Mouse (Mus musculus): ENCODE measurements around the gene Tom1. TPM values are rescaled to one million over a fixed set of nuclear protein-coding genes. Genes with fewer than 3 reads are reported as not detected.

The Tom1 gene
- polyA plus RNA-seq, 1 experiment from 2014 or later, result 44.9 TPM

DNA sequence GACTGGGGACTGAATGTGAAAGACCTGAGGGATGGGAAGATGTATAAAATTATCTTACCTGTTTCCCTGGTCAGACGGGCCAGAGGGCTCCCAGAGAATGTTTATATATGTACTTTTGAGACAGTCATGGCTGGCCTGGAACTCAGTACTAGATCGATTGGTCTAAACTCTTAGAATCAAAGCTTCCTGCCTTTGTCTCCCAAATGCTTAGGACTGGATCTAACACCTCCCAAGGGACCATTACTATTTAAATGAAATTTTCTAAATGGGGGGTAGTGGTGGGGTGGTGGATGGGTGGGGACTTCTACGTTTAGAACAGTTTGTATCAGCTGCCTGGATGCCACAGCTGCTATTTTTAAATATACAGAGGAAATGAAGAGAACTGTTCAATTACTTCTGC, 19.5 kb upstream of the Tom1 start:
- peaks cover under 1% of the 10 kb centered on the region for H3K36me3 ChIP-seq (ENCODE audit: control insufficient read depth, insufficient read depth, low read length)
- WGBS, result 65% methylated on average over 3 of the region's 3 CpGs
- H3K9me3 ChIP-seq (ENCODE audit: control insufficient read depth, low read length), result no peaks in the 10 kb centered on the region
- H3K9ac ChIP-seq (ENCODE audit: low read depth, low read length), result no peak overlapping the region
- ATAC-seq, result no peak
- no peak overlapping the region for H3K27ac ChIP-seq (ENCODE audit: low read length)
- no peak overlapping the region for H3K4me2 ChIP-seq (ENCODE audit: low read depth, low read length)
- no peaks in the 10 kb centered on the region for H3K4me1 ChIP-seq (ENCODE audit: control insufficient read depth, insufficient read depth, low read length)
- no peaks in the 10 kb centered on the region for H3K27me3 ChIP-seq (replicated peaks; ENCODE audit: control insufficient read depth, insufficient read depth, low read length)
- no peak overlapping the region for H3K4me3 ChIP-seq (ENCODE audit: low read length)

DNA sequence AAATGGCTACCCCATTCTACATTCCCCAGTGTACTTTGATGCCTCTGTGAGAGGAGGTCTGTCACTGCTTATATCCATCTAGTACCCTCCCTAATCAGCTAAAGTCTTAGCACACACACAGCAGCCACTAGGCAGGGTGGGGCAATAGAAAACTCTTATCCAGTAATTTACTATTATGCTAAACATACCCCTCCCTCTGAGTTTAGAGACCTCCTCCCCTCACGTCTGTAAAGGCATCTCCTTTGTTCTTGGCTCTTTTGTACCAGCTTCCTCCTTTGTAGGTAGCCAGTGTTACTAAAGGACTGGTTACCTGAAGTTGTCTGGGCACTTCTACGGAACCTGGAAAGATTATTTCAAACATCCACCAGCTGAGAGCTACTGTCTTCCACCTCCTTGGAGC, 17.5 kb upstream of the Tom1 start:
- Histone ChIP-seq H3K36me3 (ENCODE audit: control insufficient read depth, insufficient read depth, low read length) (no peaks in the 10 kb centered on the region), H3K4me3 (ENCODE audit: low read length) (no peak overlapping the region), H3K4me1 (ENCODE audit: control insufficient read depth, insufficient read depth, low read length) (no peaks in the 10 kb centered on the region), H3K9ac (ENCODE audit: low read depth, low read length) (no peak overlapping the region), H3K9me3 (ENCODE audit: control insufficient read depth, low read length) (no peaks in the 10 kb centered on the region), H3K27ac (ENCODE audit: low read length) (no peak overlapping the region), H3K4me2 (ENCODE audit: low read depth, low read length) (no peak overlapping the region), H3K27me3 (replicated peaks; ENCODE audit: control insufficient read depth, insufficient read depth, low read length) (no peaks in the 10 kb centered on the region)
- 57% methylated on average over 2 of the region's 2 CpGs for WGBS
- peak; percentile 33; the same call in 1 of the 2 replicates for ATAC-seq

DNA sequence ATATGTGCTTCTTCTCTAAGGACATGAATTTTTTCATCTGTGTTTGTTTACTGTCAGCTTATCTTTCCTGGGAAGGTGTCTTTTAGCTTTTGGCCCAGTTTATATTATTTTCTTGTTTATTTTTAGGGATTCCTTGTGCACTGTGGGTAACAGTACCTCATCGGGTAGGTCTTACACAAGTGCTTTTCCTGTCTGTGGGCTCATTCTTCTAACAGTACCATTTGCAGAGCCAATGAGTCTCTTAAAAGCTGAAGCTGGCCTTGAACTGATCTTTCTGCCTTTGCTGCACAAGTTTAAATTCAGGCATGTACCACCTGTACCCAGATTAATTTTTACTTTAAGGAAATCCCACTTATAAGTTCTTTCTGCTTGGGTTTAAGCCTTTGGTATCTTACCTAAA, 17.1 kb upstream of the Tom1 start:
- Histone ChIP-seq H3K9ac (ENCODE audit: low read depth, low read length) (no peak overlapping the region), H3K4me3 (ENCODE audit: low read length) (no peak overlapping the region), H3K27me3 (replicated peaks; ENCODE audit: control insufficient read depth, insufficient read depth, low read length) (no peaks in the 10 kb centered on the region), H3K4me2 (ENCODE audit: low read depth, low read length) (no peak overlapping the region), H3K9me3 (ENCODE audit: control insufficient read depth, low read length) (no peaks in the 10 kb centered on the region), H3K27ac (ENCODE audit: low read length) (no peak overlapping the region), H3K36me3 (ENCODE audit: control insufficient read depth, insufficient read depth, low read length) (no peaks in the 10 kb centered on the region), H3K4me1 (ENCODE audit: control insufficient read depth, insufficient read depth, low read length) (no peaks in the 10 kb centered on the region)
- WGBS, result 63% methylated on average over 1 of the region's 1 CpGs
- no peak for ATAC-seq

DNA sequence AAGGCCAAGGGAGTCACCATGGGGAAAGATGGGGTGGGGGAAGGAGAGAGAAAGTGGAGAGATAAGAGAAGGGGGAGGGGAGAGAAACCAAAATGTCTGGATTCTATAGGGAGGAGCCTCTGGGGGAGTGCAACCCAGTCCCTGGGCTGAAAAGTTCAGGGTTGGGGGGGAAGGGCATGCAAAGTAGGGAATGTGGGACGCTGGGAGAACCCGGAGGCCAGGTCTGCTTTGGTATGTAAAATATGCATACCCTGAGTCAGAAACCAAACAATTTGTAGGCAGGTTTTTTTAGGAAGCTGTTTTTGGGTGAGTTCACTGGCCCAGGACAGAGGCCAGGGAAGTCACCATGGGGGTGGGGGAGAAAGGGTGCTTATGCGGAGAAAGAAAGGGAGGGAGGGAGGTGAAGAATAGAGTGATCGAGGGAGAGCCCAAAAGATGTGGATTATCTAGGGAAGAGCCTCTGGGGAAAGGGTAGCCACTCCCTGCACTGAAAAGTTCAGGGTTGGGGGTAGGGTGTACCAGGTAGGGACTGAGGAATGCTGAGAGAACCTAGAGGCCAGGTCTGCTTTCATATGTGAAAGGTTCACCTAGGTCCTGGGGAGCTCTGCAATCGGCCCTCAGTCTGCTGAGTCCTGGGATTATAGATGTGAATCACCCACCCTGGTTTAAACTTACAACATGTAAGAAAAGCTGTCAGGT, 15.1 kb upstream of the Tom1 start:
- H3K9ac ChIP-seq (ENCODE audit: low read depth, low read length), result no peak overlapping the region
- H3K27ac ChIP-seq (ENCODE audit: low read length), result no peak overlapping the region
- H3K9me3 ChIP-seq (ENCODE audit: control insufficient read depth, low read length), result no peaks in the 10 kb centered on the region
- no peaks in the 10 kb centered on the region for H3K4me1 ChIP-seq (ENCODE audit: control insufficient read depth, insufficient read depth, low read length)
- peaks cover 7% of the 10 kb centered on the region; the same call in 1 of the 2 replicates for H3K36me3 ChIP-seq (ENCODE audit: control insufficient read depth, insufficient read depth, low read length)
- no peak overlapping the region for H3K4me3 ChIP-seq (ENCODE audit: low read length)
- ATAC-seq, result no peak
- H3K4me2 ChIP-seq (ENCODE audit: low read depth, low read length), result no peak overlapping the region
- 28% methylated on average over 5 of the region's 5 CpGs for WGBS
- no peaks in the 10 kb centered on the region for H3K27me3 ChIP-seq (replicated peaks; ENCODE audit: control insufficient read depth, insufficient read depth, low read length)

DNA sequence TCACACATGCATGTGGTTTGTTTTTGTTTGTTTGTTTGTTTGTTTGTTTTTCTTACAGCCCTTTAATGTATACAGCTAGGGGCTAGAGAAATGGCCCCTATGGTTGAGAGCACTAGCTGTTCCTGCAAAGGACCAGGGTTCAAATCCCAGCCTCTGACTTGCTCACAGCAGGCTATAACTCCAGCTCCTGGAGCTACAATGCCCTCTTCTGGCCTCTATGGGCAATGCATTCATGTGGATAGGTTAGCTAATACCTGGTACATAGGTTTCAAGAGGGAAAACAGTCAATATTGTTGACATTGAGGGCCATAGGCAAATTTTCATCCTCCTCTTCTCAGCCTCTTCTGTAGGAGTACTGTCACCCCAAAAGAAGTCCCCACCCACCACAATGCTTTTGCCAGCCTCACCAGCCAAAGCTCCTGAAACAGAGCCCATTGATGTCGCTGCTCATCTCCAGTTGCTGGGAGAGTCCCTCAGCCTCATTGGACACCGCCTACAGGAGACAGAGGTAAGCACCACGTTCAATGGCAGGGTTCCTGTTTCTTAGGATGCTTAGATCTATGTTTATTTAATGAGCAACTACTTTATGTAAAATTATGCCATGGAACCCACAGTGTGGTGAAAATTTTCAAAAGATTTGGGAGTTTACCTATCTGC, 9.7 kb upstream of the Tom1 start:
- Histone ChIP-seq H3K4me3 (ENCODE audit: low read length) (no peak overlapping the region), H3K27ac (ENCODE audit: low read length) (no peak overlapping the region), H3K4me2 (ENCODE audit: low read depth, low read length) (no peak overlapping the region), H3K4me1 (ENCODE audit: control insufficient read depth, insufficient read depth, low read length) (no peaks in the 10 kb centered on the region), H3K27me3 (replicated peaks; ENCODE audit: control insufficient read depth, insufficient read depth, low read length) (no peaks in the 10 kb centered on the region), H3K36me3 (ENCODE audit: control insufficient read depth, insufficient read depth, low read length) (peaks cover 13% of the 10 kb centered on the region), H3K9ac (ENCODE audit: low read depth, low read length) (no peak overlapping the region), H3K9me3 (ENCODE audit: control insufficient read depth, low read length) (no peaks in the 10 kb centered on the region)
- 89% methylated on average over 3 of the region's 3 CpGs for WGBS
- no peak for ATAC-seq

DNA sequence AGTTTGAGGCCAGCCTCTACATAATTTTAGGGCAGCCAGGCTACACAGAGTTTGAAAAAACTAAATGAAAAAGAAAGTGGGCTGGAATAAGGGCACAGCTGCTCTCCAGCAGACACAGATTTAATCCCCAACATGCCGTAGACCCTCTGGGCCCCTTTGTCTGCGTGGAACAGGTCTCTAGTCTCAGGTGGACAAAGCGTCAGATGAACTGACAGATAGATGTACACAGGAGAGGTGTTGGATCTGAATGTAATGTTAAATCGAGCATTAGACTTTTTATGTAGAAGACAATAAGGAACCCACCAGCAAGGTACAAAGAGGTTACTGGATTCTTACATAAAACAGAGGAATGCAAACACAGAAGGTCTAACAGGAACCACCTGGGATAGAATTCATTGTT, 7.7 kb upstream of the Tom1 start:
- WGBS, result 95% methylated on average over 4 of the region's 4 CpGs

DNA sequence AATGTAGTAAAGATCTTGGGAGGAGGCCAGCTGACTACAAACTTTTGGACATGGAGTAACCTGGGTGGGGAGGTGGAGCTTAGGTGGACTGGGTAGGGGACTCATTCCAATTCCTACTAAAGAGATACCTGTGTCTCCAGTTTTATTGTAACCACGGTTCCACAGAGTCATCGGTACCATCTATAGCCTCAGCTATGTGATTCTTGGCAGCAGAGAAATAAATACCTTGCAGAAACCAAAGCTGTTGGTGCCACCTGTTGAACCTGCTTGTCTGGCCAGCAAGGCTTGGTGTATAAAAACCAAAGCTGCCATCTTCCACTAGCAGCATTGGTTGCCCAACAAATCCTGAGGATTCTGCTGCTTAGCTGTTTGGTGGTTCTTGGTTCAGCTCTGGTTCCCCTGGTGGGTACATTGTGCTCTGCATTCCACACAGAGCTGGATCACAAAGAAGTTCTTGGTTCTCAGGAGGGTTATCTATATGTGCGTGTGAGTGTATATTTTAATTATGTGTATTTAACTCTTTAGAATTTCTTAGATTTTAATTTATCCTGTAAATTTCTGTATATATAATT, 3.0 kb upstream of the Tom1 start:
- H3K36me3 ChIP-seq (ENCODE audit: control insufficient read depth, insufficient read depth, low read length), result peaks cover 11% of the 10 kb centered on the region; the same call in 1 of the 2 replicates

More for the DNA sequence above, 7.7 kb upstream of the Tom1 start:
- no peaks in the 10 kb centered on the region for H3K4me1 ChIP-seq (ENCODE audit: control insufficient read depth, insufficient read depth, low read length)
- H3K27ac ChIP-seq (ENCODE audit: low read length), result no peak overlapping the region
- H3K9ac ChIP-seq (ENCODE audit: low read depth, low read length), result no peak overlapping the region
- no peak overlapping the region for H3K4me3 ChIP-seq (ENCODE audit: low read length)
- no peak for ATAC-seq
- no peaks in the 10 kb centered on the region for H3K9me3 ChIP-seq (ENCODE audit: control insufficient read depth, low read length)
- H3K36me3 ChIP-seq (ENCODE audit: control insufficient read depth, insufficient read depth, low read length), result peaks cover 22% of the 10 kb centered on the region
- H3K27me3 ChIP-seq (replicated peaks; ENCODE audit: control insufficient read depth, insufficient read depth, low read length), result no peaks in the 10 kb centered on the region
- H3K4me2 ChIP-seq (ENCODE audit: low read depth, low read length), result no peak overlapping the region

DNA sequence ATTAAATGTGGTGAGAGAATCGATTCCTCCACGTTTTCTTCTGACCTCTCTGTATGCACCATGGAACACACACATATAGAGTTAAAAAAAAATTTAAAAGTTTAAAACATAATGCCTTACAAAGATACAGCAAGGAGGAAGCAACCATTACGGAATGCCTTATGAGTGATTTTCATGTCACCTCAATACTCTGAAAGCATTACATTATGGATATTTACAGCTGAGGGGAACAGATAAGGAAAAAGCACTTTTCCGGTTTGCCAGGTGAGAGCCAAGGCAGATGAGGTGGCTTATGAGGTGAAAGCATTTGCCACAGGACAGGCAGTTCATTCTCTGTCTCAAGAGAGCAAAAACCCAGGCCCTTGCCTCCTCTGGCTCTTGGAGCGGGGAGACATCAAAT, 544 bp upstream of the Tom1 start:
- no peak for ATAC-seq
- 62% methylated on average over 5 of the region's 5 CpGs for WGBS
- Histone ChIP-seq H3K9me3 (ENCODE audit: control insufficient read depth, low read length) (no peaks in the 10 kb centered on the region), H3K4me2 (ENCODE audit: low read depth, low read length) (peak overlapping the region; percentile 62), H3K9ac (ENCODE audit: low read depth, low read length) (peak overlapping the region; percentile 42; the same call in 1 of the 2 replicates), H3K27me3 (replicated peaks; ENCODE audit: control insufficient read depth, insufficient read depth, low read length) (no peaks in the 10 kb centered on the region), H3K27ac (ENCODE audit: low read length) (peak overlapping the region; percentile 55; the same call in 1 of the 2 replicates), H3K36me3 (ENCODE audit: control insufficient read depth, insufficient read depth, low read length) (peaks cover 9% of the 10 kb centered on the region; the same call in 1 of the 2 replicates), H3K4me3 (ENCODE audit: low read length) (peak overlapping the region; percentile 78), H3K4me1 (ENCODE audit: control insufficient read depth, insufficient read depth, low read length) (peaks cover 11% of the 10 kb centered on the region)

More for the DNA sequence above, 3.0 kb upstream of the Tom1 start:
- Histone ChIP-seq H3K4me1 (ENCODE audit: control insufficient read depth, insufficient read depth, low read length) (peaks cover 7% of the 10 kb centered on the region; the same call in 1 of the 2 replicates), H3K4me2 (ENCODE audit: low read depth, low read length) (no peak overlapping the region), H3K4me3 (ENCODE audit: low read length) (no peak overlapping the region), H3K9ac (ENCODE audit: low read depth, low read length) (no peak overlapping the region), H3K9me3 (ENCODE audit: control insufficient read depth, low read length) (no peaks in the 10 kb centered on the region), H3K27ac (ENCODE audit: low read length) (no peak overlapping the region), H3K27me3 (replicated peaks; ENCODE audit: control insufficient read depth, insufficient read depth, low read length) (no peaks in the 10 kb centered on the region)
- ATAC-seq, result no peak
- WGBS, result 94% methylated on average over 3 of the region's 3 CpGs

DNA sequence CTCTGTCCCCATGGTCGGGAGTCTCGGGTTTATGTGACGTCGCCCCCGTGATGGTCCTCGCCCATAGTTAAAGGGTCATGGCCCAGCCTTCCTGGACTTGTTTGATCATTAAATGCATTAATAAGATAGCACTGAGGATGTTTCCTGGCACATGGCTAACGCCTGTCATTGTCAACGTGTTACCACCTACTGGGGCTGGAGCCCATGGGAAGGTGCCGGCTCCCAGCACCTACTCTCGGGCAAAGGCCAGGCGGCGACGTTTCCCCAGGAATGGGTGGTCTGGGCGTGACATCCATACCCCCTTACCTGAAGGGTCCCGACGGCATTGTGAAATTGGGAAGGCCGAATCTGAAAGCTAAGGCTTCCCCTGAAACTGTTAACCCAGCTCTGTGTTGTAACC, 780 bp downstream of the Tom1 start:
- Histone ChIP-seq H3K4me3 (ENCODE audit: low read length) (peak overlapping the region; percentile 78), H3K36me3 (ENCODE audit: control insufficient read depth, insufficient read depth, low read length) (peaks cover 9% of the 10 kb centered on the region; the same call in 1 of the 2 replicates), H3K9me3 (ENCODE audit: control insufficient read depth, low read length) (no peaks in the 10 kb centered on the region), H3K27ac (ENCODE audit: low read length) (peak overlapping the region; percentile 61), H3K9ac (ENCODE audit: low read depth, low read length) (peak overlapping the region; percentile 75), H3K4me2 (ENCODE audit: low read depth, low read length) (peak overlapping the region; percentile 92), H3K4me1 (ENCODE audit: control insufficient read depth, insufficient read depth, low read length) (peaks cover 22% of the 10 kb centered on the region), H3K27me3 (replicated peaks; ENCODE audit: control insufficient read depth, insufficient read depth, low read length) (no peaks in the 10 kb centered on the region)
- peak; percentile 9; the same call in 1 of the 2 replicates for ATAC-seq
- under 1% methylated on average over 17 of the region's 17 CpGs for WGBS
